Mouse (Mus musculus): ENCODE results near the gene Rpl14.

DNA sequence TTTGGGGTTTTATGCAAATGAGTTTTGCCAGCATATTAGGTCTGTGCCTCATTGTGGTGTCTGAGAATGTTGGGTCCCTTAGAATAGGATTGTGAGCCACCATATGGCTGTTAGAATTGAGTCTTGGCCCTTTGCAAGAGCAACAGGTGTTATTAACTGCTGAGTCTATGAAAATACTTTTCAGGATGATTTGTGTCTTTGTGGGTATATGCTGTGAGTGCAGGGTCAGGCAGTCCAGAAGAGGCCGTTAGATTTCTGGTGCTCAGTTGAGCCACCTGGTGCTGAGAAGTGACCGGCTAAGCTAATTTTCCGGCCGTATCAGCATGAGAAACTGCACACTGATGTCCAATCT, 5.4 kb downstream of the Rpl14 start:
- no peak for TF ChIP-seq POLR2AphosphoS2 (IDR thresholded peaks at IDR 0.05; ENCODE audit: low read depth, low read length)
- no peak for TF ChIP-seq POLR2A (IDR thresholded peaks at IDR 0.05; ENCODE audit: low read depth, low read length)
- no peak for TF ChIP-seq CTCF (conservative IDR thresholded peaks at IDR 0.05 in 1 of 2, IDR thresholded peaks at IDR 0.05 in 1 of 2; ENCODE audit: low read depth in 2 of 2, low read length in 2 of 2)
- TF ChIP-seq ETS1 (conservative IDR thresholded peaks at IDR 0.05; ENCODE audit: low read depth, low read length): no peak
- no peak for TF ChIP-seq RCOR1 (conservative IDR thresholded peaks at IDR 0.05; ENCODE audit: low read depth, low read length)
- TF ChIP-seq NELFE (IDR thresholded peaks at IDR 0.05; ENCODE audit: low read depth, low read length): no peak
